ENCODE assay signal across 13 mouse cellular contexts in the genomic region with DNA sequence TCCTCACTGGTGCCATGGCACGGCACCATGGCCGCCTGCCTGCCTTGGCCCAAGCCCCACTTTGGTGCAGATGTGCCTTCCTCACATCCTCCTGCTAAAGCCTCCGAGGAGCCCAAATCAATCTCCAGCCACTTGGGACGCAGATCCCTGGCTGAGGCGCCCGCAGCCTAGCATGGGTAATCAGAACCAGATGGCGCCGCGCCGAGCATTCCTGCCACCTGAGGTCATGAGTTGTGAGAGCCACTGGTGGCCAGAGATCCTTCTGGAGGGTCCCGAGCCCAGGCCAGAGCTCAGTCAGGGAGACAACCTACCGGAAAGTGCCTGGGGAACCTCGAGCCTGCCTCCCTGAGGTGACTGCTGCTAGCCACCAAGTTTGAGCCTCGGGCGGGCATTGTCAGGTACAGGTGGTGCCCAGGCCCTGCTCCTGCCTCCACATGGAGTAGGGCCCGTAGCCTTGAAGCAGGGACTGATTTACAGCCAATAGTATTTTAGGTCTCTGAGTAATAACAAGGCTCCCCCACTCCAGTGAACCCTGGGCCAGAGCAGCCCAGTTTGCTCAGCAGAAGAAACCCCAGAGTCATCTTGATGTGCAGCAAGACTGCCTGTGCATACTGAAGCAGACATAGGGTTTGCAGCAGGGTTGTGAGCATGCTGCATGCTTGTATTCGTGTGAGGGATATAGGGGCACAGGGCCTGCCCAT. TPM values are rescaled to one million over a fixed set of nuclear protein-coding genes. Genes with fewer than 3 reads are reported as not detected.
DNase-seq lines count a peak whose midpoint lies in the region; ATAC-seq lines count a peak whose summit lies in the region.
"Had no signal": no experiment of that assay in that cellular context is flagged by ENCODE, and none has a peak within 500 bp of the region (broad histone marks: within the 10 kb centered on the region; RNA-seq: fewer than 3 reads in every experiment).

No protein-coding gene starts in this region.

- peaks cover 7% of the 10 kb centered on the region for H3K4me1 ChIP-seq in hindbrain, embryonic 11.5 days (replicated peaks; ENCODE audit: control insufficient read depth, insufficient read depth, low read length)
- H3K4me1 ChIP-seq in hindbrain, embryonic 14.5 days (replicated peaks; ENCODE audit: control insufficient read depth, insufficient read depth, low read length), result no peaks in the 10 kb centered on the region
- H3K4me1 ChIP-seq in limb, embryonic 11.5 days (ENCODE audit: control insufficient read depth, insufficient read depth, low read length), result peaks cover 31% of the 10 kb centered on the region
- H3K4me1 ChIP-seq: stomach, embryonic 15.5 days had no signal

- no peak overlapping the region for H3K9ac ChIP-seq in hindbrain, embryonic 11.5 days (ENCODE audit: low read depth, low read length)
- H3K9ac ChIP-seq in hindbrain, embryonic 14.5 days, result no peak overlapping the region
- H3K9ac ChIP-seq in limb, embryonic 11.5 days (ENCODE audit: low read length), result no peak overlapping the region
- H3K9ac ChIP-seq: hindbrain, embryonic 12.5 days; stomach, embryonic 15.5 days had no signal

- H3K27me3 ChIP-seq in hindbrain, embryonic 11.5 days (ENCODE audit: control insufficient read depth, insufficient read depth, low read length), result no peaks in the 10 kb centered on the region
- H3K27me3 ChIP-seq in hindbrain, embryonic 14.5 days (ENCODE audit: control insufficient read depth, insufficient read depth, low read length), result no peaks in the 10 kb centered on the region
- H3K27me3 ChIP-seq in limb, embryonic 11.5 days (ENCODE audit: control insufficient read depth, insufficient read depth, low read length), result no peaks in the 10 kb centered on the region
- H3K27me3 ChIP-seq: stomach, embryonic 15.5 days had no signal

- H3K27ac ChIP-seq in hindbrain, embryonic 11.5 days (ENCODE audit: low read depth, low read length), result no peak overlapping the region
- H3K27ac ChIP-seq in hindbrain, embryonic 14.5 days, result no peak overlapping the region
- H3K27ac ChIP-seq in limb, embryonic 11.5 days (replicated peaks; ENCODE audit: low read depth, low read length), result peak overlapping the region; percentile 90
- H3K27ac ChIP-seq: hindbrain, embryonic 12.5 days; macrophage; stomach, embryonic 15.5 days had no signal

- peak; percentile 46 for DNase-seq in hindbrain, embryonic 11.5 days (ENCODE audit: low spot score)
- DNase-seq in hindbrain, embryonic 14.5 days (ENCODE audit: low spot score), result no peak
- DNase-seq in embryo, embryonic 10.5 days (ENCODE audit: low spot score), result peak; percentile 81
- peak; percentile 45 for DNase-seq in gastrocnemius, postnatal 25 days
- DNase-seq in limb, embryonic 11.5 days (ENCODE audit: low spot score), result peak; percentile 95
- no peak for DNase-seq in adrenal gland, postnatal 4 days (ENCODE audit: low spot score in 2 of 2)
- DNase-seq: cerebellum, adult 18-20 months had no signal

- no peaks in the 10 kb centered on the region for H3K36me3 ChIP-seq in hindbrain, embryonic 11.5 days (ENCODE audit: control insufficient read depth, insufficient read depth, low read length)
- no peaks in the 10 kb centered on the region for H3K36me3 ChIP-seq in hindbrain, embryonic 14.5 days (replicated peaks; ENCODE audit: control insufficient read depth, insufficient read depth)
- no peaks in the 10 kb centered on the region for H3K36me3 ChIP-seq in limb, embryonic 11.5 days (ENCODE audit: control insufficient read depth, insufficient read depth, low read length)
- H3K36me3 ChIP-seq: hindbrain, embryonic 12.5 days; stomach, embryonic 15.5 days had no signal

- H3K4me2 ChIP-seq in hindbrain, embryonic 11.5 days (replicated peaks; ENCODE audit: low read depth, low read length), result no peak overlapping the region
- no peak overlapping the region for H3K4me2 ChIP-seq in hindbrain, embryonic 14.5 days (replicated peaks)
- H3K4me2 ChIP-seq in limb, embryonic 11.5 days (ENCODE audit: low read depth, severe bottlenecking), result no peak overlapping the region; the same call in 1 of the 2 replicates
- H3K4me2 ChIP-seq: hindbrain, embryonic 12.5 days; stomach, embryonic 15.5 days had no signal

- ATAC-seq in hindbrain, embryonic 11.5 days (ENCODE audit: low FRiP score), result no peak
- ATAC-seq in hindbrain, embryonic 14.5 days (ENCODE audit: low FRiP score), result no peak
- peak; percentile 81 for ATAC-seq in limb, embryonic 11.5 days (ENCODE audit: insufficient number of reproducible peaks, low FRiP score, low TSS enrichment, low read depth)
- ATAC-seq in monocyte, adult 5-6 weeks (replicated peaks; ENCODE audit: insufficient number of reproducible peaks, low FRiP score, low TSS enrichment, poor library complexity, severe bottlenecking), result no peak
- no peak for ATAC-seq in megakaryocyte-erythroid progenitor cell, adult 5-6 weeks (replicated peaks; ENCODE audit: low FRiP score, low TSS enrichment, poor library complexity, severe bottlenecking)
- ATAC-seq: CD4-positive, CD25-positive, alpha-beta regulatory T cell, adult 4 months had no signal

- H3K4me3 ChIP-seq in hindbrain, embryonic 11.5 days (ENCODE audit: low read depth, low read length), result no peak overlapping the region
- no peak overlapping the region for H3K4me3 ChIP-seq in hindbrain, embryonic 14.5 days (replicated peaks; ENCODE audit: low read length)
- no peak overlapping the region for H3K4me3 ChIP-seq in limb, embryonic 11.5 days (ENCODE audit: low read depth, low read length)
- H3K4me3 ChIP-seq: hindbrain, embryonic 12.5 days; stomach, embryonic 15.5 days had no signal

- 56% methylated on average over 17 of the region's 17 CpGs for WGBS in hindbrain, embryonic 11.5 days
- WGBS in hindbrain, embryonic 14.5 days, result 72% methylated on average over 17 of the region's 17 CpGs
- WGBS in limb, embryonic 11.5 days, result 15% methylated on average over 17 of the region's 17 CpGs

- no peaks in the 10 kb centered on the region for H3K9me3 ChIP-seq in hindbrain, embryonic 11.5 days (ENCODE audit: control insufficient read depth, low read length)
- H3K9me3 ChIP-seq in hindbrain, embryonic 14.5 days (ENCODE audit: control insufficient read depth, low read length), result no peaks in the 10 kb centered on the region
- no peaks in the 10 kb centered on the region for H3K9me3 ChIP-seq in limb, embryonic 11.5 days (ENCODE audit: control insufficient read depth, low read length)
- H3K9me3 ChIP-seq: hindbrain, embryonic 12.5 days; stomach, embryonic 15.5 days had no signal

RNA-seq across cellular contexts. Expression of gene Tbx1, which starts 35.1 kb away (rescaled TPM):
- 6.4 and 7.4 TPM in 2 replicates for polyA plus RNA-seq in hindbrain, embryonic 11.5 days (2014; fragmentation: Nextera tagmentation; extraction: Ambion mirVana)
- 0.94 and 1.2 TPM in 2 replicates for polyA plus RNA-seq in hindbrain, embryonic 14.5 days (2014; fragmentation: Nextera tagmentation; extraction: Ambion mirVana)
- 10 to 100 TPM in 1 of 2 experiments, 1 to 10 TPM in 1; 5.3 to 42.0 TPM for total RNA-seq in gastrocnemius, postnatal 25 days (2021)
- 2.3 and 2.5 TPM in 2 replicates for polyA plus RNA-seq in limb, embryonic 11.5 days (2014; fragmentation: Nextera tagmentation; extraction: Ambion mirVana)
- total RNA-seq in monocyte, adult 5-6 weeks (2017), result not detected in 3 replicates
- total RNA-seq in megakaryocyte-erythroid progenitor cell, adult 5-6 weeks (2014; fragmentation: Nextera tagmentation), result not detected in 2 replicates
- total RNA-seq in megakaryocyte-erythroid progenitor cell, adult 5-6 weeks (2017), result not detected in 2 replicates
- 1 to 10 TPM in 1 of 2 experiments, under 1 TPM in 1; 0.59 to 1.0 TPM for total RNA-seq in adrenal gland, postnatal 4 days (2021)
- polyA plus RNA-seq: CD4-positive, CD25-positive, alpha-beta regulatory T cell, adult 4 months; macrophage had no signal

RNA-seq across cellular contexts. Expression of gene Rtl10, which starts 56.7 kb away (rescaled TPM):
- polyA plus RNA-seq in hindbrain, embryonic 11.5 days (2014; fragmentation: Nextera tagmentation; extraction: Ambion mirVana), result 1.8 and 3.0 TPM in 2 replicates
- polyA plus RNA-seq in hindbrain, embryonic 14.5 days (2014; fragmentation: Nextera tagmentation; extraction: Ambion mirVana), result 2.5 and 3.1 TPM in 2 replicates
- total RNA-seq in gastrocnemius, postnatal 25 days (2021), result 1 to 10 TPM; 2.4 to 3.1 TPM
- 2.5 and 2.6 TPM in 2 replicates for polyA plus RNA-seq in limb, embryonic 11.5 days (2014; fragmentation: Nextera tagmentation; extraction: Ambion mirVana)
- 2.0 TPM in 1 of 3 replicates, not detected in the others for total RNA-seq in monocyte, adult 5-6 weeks (2017)
- total RNA-seq in megakaryocyte-erythroid progenitor cell, adult 5-6 weeks (2014; fragmentation: Nextera tagmentation), result 18.9 and 23.1 TPM in 2 replicates
- total RNA-seq in megakaryocyte-erythroid progenitor cell, adult 5-6 weeks (2017), result 7.4 and 9.1 TPM in 2 replicates
- total RNA-seq in adrenal gland, postnatal 4 days (2021), result 10 to 100 TPM in 1 of 2 experiments, 1 to 10 TPM in 1; 9.5 to 11.0 TPM
- polyA plus RNA-seq: macrophage had no signal

RNA-seq across cellular contexts. Expression of gene Gnb1l, which starts 56.9 kb away (rescaled TPM):
- 13.0 and 14.9 TPM in 2 replicates for polyA plus RNA-seq in hindbrain, embryonic 11.5 days (2014; fragmentation: Nextera tagmentation; extraction: Ambion mirVana)
- 13.2 and 14.6 TPM in 2 replicates for polyA plus RNA-seq in hindbrain, embryonic 14.5 days (2014; fragmentation: Nextera tagmentation; extraction: Ambion mirVana)
- total RNA-seq in gastrocnemius, postnatal 25 days (2021), result 1 to 10 TPM; 3.4 to 3.6 TPM
- polyA plus RNA-seq in limb, embryonic 11.5 days (2014; fragmentation: Nextera tagmentation; extraction: Ambion mirVana), result 17.9 and 18.6 TPM in 2 replicates
- 0.85 to 1.4 TPM (median 1.2 TPM) in 3 replicates for total RNA-seq in monocyte, adult 5-6 weeks (2017)
- total RNA-seq in megakaryocyte-erythroid progenitor cell, adult 5-6 weeks (2014; fragmentation: Nextera tagmentation), result 14.6 and 17.1 TPM in 2 replicates
- total RNA-seq in megakaryocyte-erythroid progenitor cell, adult 5-6 weeks (2017), result 5.8 and 10.1 TPM in 2 replicates
- total RNA-seq in adrenal gland, postnatal 4 days (2021), result 1 to 10 TPM; 5.6 to 9.2 TPM

Comparison
In these comparisons a context has a peak if more than half of its experiments do, and no peak if none do; other contexts are left out.
1. DNase-seq: peak in hindbrain, embryonic 11.5 days (single experiment), embryo, embryonic 10.5 days (single experiment), gastrocnemius, postnatal 25 days (single experiment) and limb, embryonic 11.5 days (single experiment); none in hindbrain, embryonic 14.5 days (single experiment) and adrenal gland, postnatal 4 days (0 of 2).